Mouse (Mus musculus) MEL (cell line): Measurements from ENCODE around the gene Gm853.

Source experiments
- CTCF ChIP-seq, 3 experiments: IDR thresholded peaks in 2 of 3; conservative IDR thresholded peaks in 1 of 3; 2 replicates each; pipeline ENCODE4 v1.5.1; 2011 to 2012; ENCODE audit warnings: low read length in 3 of 3, low read depth in 2 of 3, mild to moderate bottlenecking in 2 of 3, improper control_type of control experiment in 1 of 3, inconsistent platforms in 1 of 3, mixed read lengths in 1 of 3, moderate library complexity in 1 of 3; ENCODE audit not compliant: control insufficient read depth in 1 of 3, insufficient read depth in 1 of 3, poor library complexity in 1 of 3, severe bottlenecking in 1 of 3
- ELF1 ChIP-seq: IDR thresholded peaks from 2 replicates; pipeline ENCODE4 v1.6.1; 2014; ENCODE audit warnings: low read depth, mild to moderate bottlenecking, inconsistent platforms, low read length, improper control_type of control experiment, moderate library complexity
- EP300 ChIP-seq, 2 experiments: IDR thresholded peaks; 2 replicates each; pipeline ENCODE4 v1.6.1; 2011; ENCODE audit warnings: improper control_type of control experiment in 2 of 2, low read length in 2 of 2, low read depth in 1 of 2, mild to moderate bottlenecking in 1 of 2
- HCFC1 ChIP-seq: IDR thresholded peaks from 2 replicates; pipeline ENCODE4 v1.6.1; 2012; ENCODE audit warnings: low read depth, mild to moderate bottlenecking, inconsistent platforms, low read length, improper control_type of control experiment, moderate library complexity
- MAX ChIP-seq: IDR thresholded peaks from 2 replicates; pipeline ENCODE4 v1.6.1; 2011; ENCODE audit warnings: low read length, improper control_type of control experiment
- MYB ChIP-seq: IDR thresholded peaks from 2 replicates; pipeline ENCODE4 v1.6.1; 2011; ENCODE audit warnings: mild to moderate bottlenecking, low read depth, low read length, improper control_type of control experiment
- POLR2A ChIP-seq, 2 experiments: IDR thresholded peaks; 2 replicates each; pipeline ENCODE4 v1.6.1; 2011 to 2012; ENCODE audit warnings: low read length in 2 of 2, mild to moderate bottlenecking in 2 of 2, control low read depth in 1 of 2, improper control_type of control experiment in 1 of 2, low read depth in 1 of 2, moderate library complexity in 1 of 2; ENCODE audit not compliant: control insufficient read depth in 1 of 2, insufficient read depth in 1 of 2, poor library complexity in 1 of 2
- TCF12 ChIP-seq: IDR thresholded peaks from 2 replicates; pipeline ENCODE4 v1.6.1; 2014; ENCODE audit warnings: low read depth, mild to moderate bottlenecking, inconsistent platforms, low read length, improper control_type of control experiment, moderate library complexity

DNA sequence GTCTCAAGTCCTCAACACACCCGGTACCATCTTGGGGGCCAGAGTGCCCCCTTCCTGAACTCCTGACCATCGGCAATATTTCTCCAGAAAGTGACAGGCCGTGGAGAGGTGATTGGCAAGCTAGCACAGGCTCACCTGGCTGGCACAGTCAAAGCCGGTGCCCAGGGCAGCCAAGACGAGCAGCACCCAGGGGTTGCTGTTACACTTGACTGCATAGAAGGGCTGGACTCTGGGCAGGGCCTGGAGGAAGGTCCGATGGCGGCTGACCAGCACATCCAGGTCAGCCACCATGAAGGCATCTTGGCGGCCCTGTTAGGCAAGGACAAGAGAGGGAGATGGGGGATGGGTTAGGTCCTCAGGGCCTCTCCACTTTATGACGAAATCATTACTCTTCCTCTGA lies 2.0 kb downstream of the Gm853 start:
- TF ChIP-seq POLR2A (IDR thresholded peaks at IDR 0.05; ENCODE audit: control insufficient read depth in 1 of 2, insufficient read depth in 1 of 2, low read depth in 1 of 2, low read length in 2 of 2, poor library complexity in 1 of 2) (no peak), HCFC1 (no peak), ELF1 (no peak), TCF12 (no peak), CTCF (IDR thresholded peaks at IDR 0.05 in 2 of 3, conservative IDR thresholded peaks at IDR 0.05 in 1 of 3; ENCODE audit: control insufficient read depth in 1 of 3, insufficient read depth in 1 of 3, low read depth in 2 of 3, low read length in 3 of 3, poor library complexity in 1 of 3, severe bottlenecking in 1 of 3) (no peak), MAX (no peak), MYB (no peak), EP300 (IDR thresholded peaks at IDR 0.05; ENCODE audit: low read depth in 1 of 2, low read length in 2 of 2) (no peak)
